Mouse (Mus musculus): ENCODE data around the gene Ctnna3. TPM values are rescaled to one million over a fixed set of nuclear protein-coding genes. Genes with fewer than 3 reads are reported as not detected.

Gene Ctnna3
- polyA plus RNA-seq, 1 experiment: 1.3 TPM

GRCm38 (mm10) chr10:63810043-63810617 is 380.2 kb downstream of the Ctnna3 start:
- H3K27ac ChIP-seq (ENCODE audit: insufficient read depth, low read length): no peak overlapping the region
- H3K4me3 ChIP-seq (ENCODE audit: insufficient read depth, low read length): no peak overlapping the region
- no peaks in the 10 kb centered on the region for H3K4me1 ChIP-seq (ENCODE audit: control insufficient read depth, insufficient read depth, low read length)
- no peak for TF ChIP-seq POLR2A (IDR thresholded peaks at IDR 0.05; ENCODE audit: extremely low read depth, insufficient read depth, low read length)
- no peak for TF ChIP-seq CTCF (IDR thresholded peaks at IDR 0.05; ENCODE audit: extremely low read depth, insufficient read depth, low read length)

GRCm38 (mm10) chr10:63839011-63839410 is 409.1 kb downstream of the Ctnna3 start:
- TF ChIP-seq CTCF (IDR thresholded peaks at IDR 0.05; ENCODE audit: extremely low read depth, insufficient read depth, low read length) (no peak), POLR2A (IDR thresholded peaks at IDR 0.05; ENCODE audit: extremely low read depth, insufficient read depth, low read length) (no peak)
- H3K4me3 ChIP-seq (ENCODE audit: insufficient read depth, low read length): no peak overlapping the region

GRCm38 (mm10) chr10:63851946-63852345 is 422.0 kb downstream of the Ctnna3 start:
- Histone ChIP-seq H3K4me1 (ENCODE audit: control insufficient read depth, insufficient read depth, low read length) (no peaks in the 10 kb centered on the region), H3K4me3 (ENCODE audit: insufficient read depth, low read length) (no peak overlapping the region), H3K27ac (ENCODE audit: insufficient read depth, low read length) (no peak overlapping the region)
- TF ChIP-seq CTCF (IDR thresholded peaks at IDR 0.05; ENCODE audit: extremely low read depth, insufficient read depth, low read length) (no peak), POLR2A (IDR thresholded peaks at IDR 0.05; ENCODE audit: extremely low read depth, insufficient read depth, low read length) (no peak)

More at GRCm38 (mm10) chr10:63839011-63839410, 409.1 kb downstream of the Ctnna3 start:
- Histone ChIP-seq H3K4me1 (ENCODE audit: control insufficient read depth, insufficient read depth, low read length) (no peaks in the 10 kb centered on the region), H3K27ac (ENCODE audit: insufficient read depth, low read length) (no peak overlapping the region)

- TF ChIP-seq CTCF (IDR thresholded peaks at IDR 0.05; ENCODE audit: extremely low read depth, insufficient read depth, low read length) (no peak), POLR2A (IDR thresholded peaks at IDR 0.05; ENCODE audit: extremely low read depth, insufficient read depth, low read length) (no peak)
Observed at GRCm38 (mm10) chr10:63869123-63869522, 439.2 kb downstream of the Ctnna3 start.

GRCm38 (mm10) chr10:63880462-63880903 is 450.6 kb downstream of the Ctnna3 start:
- Histone ChIP-seq H3K27ac (ENCODE audit: insufficient read depth, low read length) (no peak overlapping the region), H3K4me1 (ENCODE audit: control insufficient read depth, insufficient read depth, low read length) (no peaks in the 10 kb centered on the region), H3K4me3 (ENCODE audit: insufficient read depth, low read length) (no peak overlapping the region)
- TF ChIP-seq POLR2A (IDR thresholded peaks at IDR 0.05; ENCODE audit: extremely low read depth, insufficient read depth, low read length): no peak
- no peak for TF ChIP-seq CTCF (IDR thresholded peaks at IDR 0.05; ENCODE audit: extremely low read depth, insufficient read depth, low read length)

More at GRCm38 (mm10) chr10:63869123-63869522, 439.2 kb downstream of the Ctnna3 start:
- no peak overlapping the region for H3K4me3 ChIP-seq (ENCODE audit: insufficient read depth, low read length)
- no peak overlapping the region for H3K27ac ChIP-seq (ENCODE audit: insufficient read depth, low read length)
- no peaks in the 10 kb centered on the region for H3K4me1 ChIP-seq (ENCODE audit: control insufficient read depth, insufficient read depth, low read length)

- TF ChIP-seq POLR2A (IDR thresholded peaks at IDR 0.05; ENCODE audit: extremely low read depth, insufficient read depth, low read length): no peak
- TF ChIP-seq CTCF (IDR thresholded peaks at IDR 0.05; ENCODE audit: extremely low read depth, insufficient read depth, low read length): no peak
- H3K4me3 ChIP-seq (ENCODE audit: insufficient read depth, low read length): peak overlapping the region; percentile 26
- no peaks in the 10 kb centered on the region for H3K4me1 ChIP-seq (ENCODE audit: control insufficient read depth, insufficient read depth, low read length)
- H3K27ac ChIP-seq (ENCODE audit: insufficient read depth, low read length): no peak overlapping the region
Observed at GRCm38 (mm10) chr10:63886449-63887088, 456.7 kb downstream of the Ctnna3 start.

GRCm38 (mm10) chr10:63894612-63895011 is 464.7 kb downstream of the Ctnna3 start:
- Histone ChIP-seq H3K4me1 (ENCODE audit: control insufficient read depth, insufficient read depth, low read length) (no peaks in the 10 kb centered on the region), H3K4me3 (ENCODE audit: insufficient read depth, low read length) (no peak overlapping the region), H3K27ac (ENCODE audit: insufficient read depth, low read length) (no peak overlapping the region)
- no peak for TF ChIP-seq POLR2A (IDR thresholded peaks at IDR 0.05; ENCODE audit: extremely low read depth, insufficient read depth, low read length)
- no peak for TF ChIP-seq CTCF (IDR thresholded peaks at IDR 0.05; ENCODE audit: extremely low read depth, insufficient read depth, low read length)

- no peak for TF ChIP-seq CTCF (IDR thresholded peaks at IDR 0.05; ENCODE audit: extremely low read depth, insufficient read depth, low read length)
- no peak for TF ChIP-seq POLR2A (IDR thresholded peaks at IDR 0.05; ENCODE audit: extremely low read depth, insufficient read depth, low read length)
- no peak overlapping the region for H3K4me3 ChIP-seq (ENCODE audit: insufficient read depth, low read length)
- H3K4me1 ChIP-seq (ENCODE audit: control insufficient read depth, insufficient read depth, low read length): no peaks in the 10 kb centered on the region
- no peak overlapping the region for H3K27ac ChIP-seq (ENCODE audit: insufficient read depth, low read length)
Observed at GRCm38 (mm10) chr10:63899891-63900290, 470.0 kb downstream of the Ctnna3 start.

GRCm38 (mm10) chr10:63908878-63909277 is 479.0 kb downstream of the Ctnna3 start:
- no peak overlapping the region for H3K27ac ChIP-seq (ENCODE audit: insufficient read depth, low read length)
- H3K4me3 ChIP-seq (ENCODE audit: insufficient read depth, low read length): no peak overlapping the region
- no peak for TF ChIP-seq POLR2A (IDR thresholded peaks at IDR 0.05; ENCODE audit: extremely low read depth, insufficient read depth, low read length)
- no peak for TF ChIP-seq CTCF (IDR thresholded peaks at IDR 0.05; ENCODE audit: extremely low read depth, insufficient read depth, low read length)
- H3K4me1 ChIP-seq (ENCODE audit: control insufficient read depth, insufficient read depth, low read length): no peaks in the 10 kb centered on the region

- Histone ChIP-seq H3K27ac (ENCODE audit: insufficient read depth, low read length) (no peak within 1 kb of the TSS), H3K4me3 (ENCODE audit: insufficient read depth, low read length) (no peak within 1 kb of the TSS)
Observed at GRCm38 (mm10) chr10:63927334-63927733, 497.4 kb downstream of the Ctnna3 start, which contains the start of gene Gm10118. Gene Gm10118, minus strand, starts transcription at chr10:63927434.

More at GRCm38 (mm10) chr10:63927334-63927733, 497.4 kb downstream of the Ctnna3 start, which contains the start of gene Gm10118:
- H3K4me1 ChIP-seq (ENCODE audit: control insufficient read depth, insufficient read depth, low read length): no peaks in the 10 kb centered on the region
- TF ChIP-seq CTCF (IDR thresholded peaks at IDR 0.05; ENCODE audit: extremely low read depth, insufficient read depth, low read length): no peak
- no peak for TF ChIP-seq POLR2A (IDR thresholded peaks at IDR 0.05; ENCODE audit: extremely low read depth, insufficient read depth, low read length)
